Mouse (Mus musculus): ENCODE measurements around the gene Abo.
"Not testable (repeated sequence)": the region's sequence is repeated elsewhere in the genome, so short reads cannot be mapped to it uniquely, and the experiment has no call there.

The Abo gene

DNA sequence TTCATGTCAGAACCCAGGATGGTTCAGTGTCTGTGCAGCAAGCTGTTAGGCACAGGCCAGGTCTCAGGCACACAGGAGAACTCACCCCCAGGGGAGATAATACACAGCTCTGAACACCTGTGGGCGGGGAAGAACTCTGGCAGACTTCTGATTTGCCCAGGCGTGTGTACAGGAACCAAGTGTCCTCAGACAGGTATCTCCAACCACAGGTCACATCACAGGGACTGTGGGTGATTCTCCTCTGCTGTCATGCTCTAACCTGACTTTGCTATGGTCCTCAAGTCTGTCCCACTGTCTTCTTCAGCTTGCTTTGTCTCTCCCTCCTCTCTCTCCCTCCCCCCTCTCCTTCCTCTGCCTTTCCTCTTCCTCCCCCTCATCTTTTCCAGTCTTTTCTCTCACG lies at the start of gene Abo:
Abo (minus strand) TSS at position 101 of the 400 bp plus-strand sequence.
- DNase-seq (ENCODE audit: low spot score), result no peak

DNA sequence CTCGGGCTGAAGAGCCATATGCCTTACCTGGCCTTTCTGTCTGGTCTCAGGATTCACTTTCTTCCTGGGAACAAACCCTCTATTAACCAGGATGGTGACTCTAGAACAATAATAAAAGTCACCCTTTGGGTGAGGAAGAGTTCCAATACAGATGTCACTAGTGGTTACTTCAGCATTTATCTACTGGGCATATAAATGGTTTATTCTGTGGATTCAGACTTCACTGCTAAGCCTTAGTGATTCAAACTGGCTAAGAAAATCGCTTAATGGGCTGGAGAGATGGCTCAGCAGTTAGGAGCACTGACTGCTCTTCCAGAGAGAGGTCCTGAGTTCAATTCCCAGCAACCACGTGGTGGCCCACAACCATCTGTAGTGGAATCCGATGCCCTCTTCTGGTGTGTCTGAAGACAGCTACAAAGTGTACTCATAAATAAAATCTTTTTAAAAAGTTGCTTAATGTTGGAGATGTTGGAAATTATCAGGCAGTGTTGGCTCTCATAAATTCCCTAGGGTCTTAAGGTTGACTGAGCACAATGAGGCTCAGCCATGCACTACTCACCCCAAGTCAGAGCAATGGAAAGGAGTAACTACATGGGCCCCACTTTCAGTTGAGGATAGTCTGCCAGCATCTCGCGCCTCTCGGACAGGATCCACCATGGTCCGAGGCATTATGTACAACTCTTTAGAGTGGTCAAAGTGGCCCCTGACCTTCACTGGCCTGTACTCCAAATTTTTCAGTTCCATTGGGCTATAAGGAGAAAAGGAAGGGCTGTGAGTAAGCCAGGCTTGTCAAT lies 49.6 kb upstream of the Abo start:
- no peak for DNase-seq (ENCODE audit: low spot score)

GRCm38 (mm10) chr2:26913416-26914147 lies 48.8 kb upstream of the Abo start:
- DNase-seq (ENCODE audit: low spot score), result peak; percentile 3

- DNase-seq (ENCODE audit: low spot score), result peak; percentile 3
These were observed 47.5 kb upstream of the Abo start for GRCm38 (mm10) chr2:26912253-26912770.

- peak; percentile 67 for DNase-seq (ENCODE audit: low spot score)
These were observed 46.4 kb upstream of the Abo start for GRCm38 (mm10) chr2:26910994-26911765.

- DNase-seq (ENCODE audit: low spot score), result peak; percentile 100
These were observed 45.6 kb upstream of the Abo start, which contains the start of the genes Med22 and Rpl7a for GRCm38 (mm10) chr2:26910124-26910993. Med22 (minus strand) TSS chr2:26910677. Rpl7a (plus strand) TSS chr2:26910764.

DNA sequence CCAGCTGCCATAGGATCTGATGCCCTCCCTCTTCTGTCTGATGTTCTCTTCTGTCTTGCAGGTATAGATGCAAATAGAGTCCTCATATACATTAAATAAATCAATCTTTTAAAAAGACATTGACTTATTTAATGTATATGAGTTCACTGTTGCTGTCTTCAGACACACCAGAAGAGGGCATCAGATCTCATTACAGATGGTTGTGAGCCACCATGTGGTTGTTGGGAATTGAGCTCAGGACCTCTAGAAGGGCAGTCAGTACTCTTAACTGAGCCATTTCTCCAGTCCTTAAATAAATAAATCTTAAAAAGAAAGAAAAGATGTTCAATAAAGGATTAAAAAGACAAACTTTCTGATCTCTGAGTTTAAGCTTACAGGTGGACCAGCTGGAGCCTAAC lies 44.6 kb upstream of the Abo start:
- no peak for DNase-seq (ENCODE audit: low spot score)

- DNase-seq (ENCODE audit: low spot score), result no peak
These were observed 44.1 kb upstream of the Abo start for GRCm38 (mm10) chr2:26908710-26909386.

DNA sequence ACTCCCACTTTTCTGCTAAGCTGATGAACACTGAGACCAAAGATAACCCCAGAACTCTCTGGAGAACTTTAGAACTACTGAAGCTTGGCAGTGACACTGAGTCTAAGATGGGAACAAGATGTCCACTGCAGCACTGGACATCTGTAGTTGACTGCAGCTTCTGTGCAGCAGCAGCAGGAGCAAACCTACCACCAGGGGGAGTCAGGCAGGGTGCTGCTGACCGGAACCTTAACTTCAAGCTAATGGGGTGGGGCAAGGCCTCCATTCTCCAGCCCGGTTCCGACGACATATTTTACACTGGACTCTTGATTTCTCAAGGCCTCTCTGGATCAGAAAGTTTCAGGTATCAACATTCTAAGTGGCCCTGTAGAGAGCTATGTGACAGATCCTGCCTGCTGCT lies 42.3 kb upstream of the Abo start:
- DNase-seq (ENCODE audit: low spot score), result no peak

DNA sequence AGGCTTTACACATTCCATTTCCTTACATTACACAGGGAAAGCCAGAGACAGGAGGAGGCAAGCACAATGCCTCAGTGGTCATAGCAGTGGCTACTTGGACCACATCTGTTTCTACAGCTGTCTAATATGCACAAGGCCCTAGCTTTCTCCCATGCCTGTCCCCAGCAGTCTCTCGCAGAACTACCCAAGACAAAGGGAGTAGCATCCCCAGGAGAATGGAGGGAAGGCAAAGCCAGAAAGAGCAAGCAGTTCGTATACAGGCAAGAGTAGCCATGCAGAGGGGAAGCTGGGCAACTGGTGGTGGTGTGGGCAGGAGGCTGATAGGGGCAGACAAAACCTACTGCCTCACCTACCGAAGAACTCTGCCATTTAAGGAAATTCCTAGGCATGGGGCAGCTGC lies 41.7 kb upstream of the Abo start:
- DNase-seq (ENCODE audit: low spot score), result no peak

- DNase-seq (ENCODE audit: low spot score), result no peak
These were observed 41.2 kb upstream of the Abo start for GRCm38 (mm10) chr2:26905936-26906335.

DNA sequence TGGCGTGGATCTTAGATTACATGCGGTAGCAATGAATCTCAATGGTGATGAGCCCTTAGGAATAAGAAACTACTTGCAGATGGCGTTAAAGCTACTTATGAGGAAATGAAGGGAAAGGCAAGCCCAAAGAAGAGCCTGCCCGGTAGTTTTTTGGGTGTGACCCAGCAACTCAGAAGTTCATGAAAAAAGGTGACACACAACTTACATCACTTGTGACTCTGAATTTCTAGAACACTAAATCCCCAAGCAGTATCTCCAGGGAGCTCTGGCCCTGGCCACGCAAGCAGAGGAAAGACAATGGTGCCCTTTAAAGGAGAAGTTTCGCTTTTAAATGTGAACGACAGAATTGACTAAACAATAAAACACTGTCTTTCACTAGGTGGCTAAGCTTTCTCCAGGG lies 38.5 kb upstream of the Abo start:
- no peak for DNase-seq (ENCODE audit: low spot score)

- DNase-seq (ENCODE audit: low spot score), result peak; percentile 96
These were observed 37.9 kb upstream of the Abo start, which contains the start of gene Surf6 for GRCm38 (mm10) chr2:26902467-26903220. Surf6 (minus strand) TSS chr2:26902879.

DNA sequence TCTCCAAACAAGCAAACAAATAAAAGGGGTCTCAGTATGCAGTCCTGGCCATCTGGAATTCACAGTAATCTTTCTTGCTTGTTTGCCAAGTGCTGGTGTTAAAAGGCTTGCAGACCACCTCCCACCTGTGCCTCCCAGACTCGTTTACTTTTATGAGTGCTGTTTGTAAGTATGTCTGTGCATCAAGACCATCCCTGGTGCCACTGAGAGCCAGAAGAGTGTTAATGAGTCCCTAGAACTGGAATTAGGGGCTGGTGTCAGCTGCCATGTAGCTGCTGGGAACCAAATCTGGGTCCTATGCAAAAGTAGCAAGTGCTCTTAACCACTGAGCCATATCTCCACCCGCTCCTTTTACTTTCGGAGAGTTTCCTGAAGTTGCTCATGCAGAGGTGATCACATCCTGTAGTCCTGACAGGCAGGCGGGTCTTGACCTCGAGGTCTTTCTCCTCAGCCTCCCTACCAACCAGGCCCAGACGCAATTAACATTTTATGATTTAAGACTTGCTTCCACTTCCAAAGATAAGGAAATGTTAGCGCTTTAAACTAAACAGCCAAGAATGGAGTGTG lies 37.1 kb upstream of the Abo start:
- no peak for DNase-seq (ENCODE audit: low spot score)

DNA sequence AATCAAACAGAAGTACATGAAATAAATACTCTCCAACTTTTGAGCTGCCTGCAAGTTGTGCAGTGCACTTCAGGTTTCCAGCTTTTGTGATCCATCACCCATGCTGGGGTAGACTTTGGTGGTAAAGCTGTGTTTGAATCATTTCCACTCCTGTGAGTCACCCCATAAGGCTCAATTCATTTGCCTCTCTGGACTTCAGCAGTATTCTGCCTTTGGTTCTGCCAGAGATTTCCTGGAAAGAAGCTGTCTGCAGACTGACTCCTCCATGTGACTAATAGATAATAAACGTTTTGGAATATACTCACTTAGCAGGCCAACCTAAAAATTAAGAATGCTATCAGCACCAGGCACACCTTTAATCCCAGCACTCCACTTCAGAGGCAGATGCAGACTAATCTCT lies 36.0 kb upstream of the Abo start:
- DNase-seq (ENCODE audit: low spot score), result no peak

GRCm38 (mm10) chr2:26895898-26896297 lies 31.1 kb upstream of the Abo start:
- DNase-seq (ENCODE audit: low spot score), result no peak

DNA sequence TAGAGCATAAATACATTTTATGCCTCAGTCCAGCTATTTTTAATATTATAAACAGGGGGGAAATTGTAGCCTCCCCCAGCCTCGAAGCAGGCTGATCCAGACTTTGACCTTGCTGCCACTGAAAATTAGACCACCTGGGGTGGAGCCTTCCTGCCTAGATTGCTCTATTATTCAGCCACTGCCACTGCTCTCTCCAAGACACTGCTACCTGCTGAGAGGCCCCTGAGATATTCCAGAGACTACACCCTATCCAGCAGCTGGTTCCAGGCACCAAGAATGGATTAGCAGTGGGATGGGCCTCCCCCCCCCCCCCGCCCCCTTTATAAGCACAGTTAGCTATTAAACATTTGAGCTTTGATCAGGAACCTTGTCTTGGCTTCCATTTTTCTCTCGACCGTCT lies 21.4 kb upstream of the Abo start:
- not testable (repeated sequence) for DNase-seq (ENCODE audit: low spot score)

- DNase-seq (ENCODE audit: low spot score), result not testable (repeated sequence)
These were observed 20.8 kb upstream of the Abo start for GRCm38 (mm10) chr2:26885541-26885940.

DNA sequence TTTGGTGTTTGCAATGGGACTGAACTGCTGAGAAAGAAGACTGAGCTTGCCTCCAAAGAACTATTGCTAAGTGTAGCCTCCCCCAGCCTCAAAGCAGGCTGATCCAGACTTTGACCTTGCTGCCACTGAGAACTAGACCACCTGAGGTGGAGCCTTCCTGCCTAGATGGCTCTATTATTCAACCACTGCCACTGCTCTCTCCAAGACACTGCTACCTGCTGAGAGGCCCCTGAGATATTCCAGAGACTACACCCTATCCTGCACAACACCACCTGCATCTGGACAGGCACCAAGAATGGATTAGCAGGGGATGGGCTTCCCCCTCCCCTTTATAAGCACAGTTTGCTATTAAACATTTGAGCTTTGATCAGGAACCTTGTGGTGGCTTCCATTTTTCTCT lies 13.8 kb upstream of the Abo start:
- no peak for DNase-seq (ENCODE audit: low spot score)

DNA sequence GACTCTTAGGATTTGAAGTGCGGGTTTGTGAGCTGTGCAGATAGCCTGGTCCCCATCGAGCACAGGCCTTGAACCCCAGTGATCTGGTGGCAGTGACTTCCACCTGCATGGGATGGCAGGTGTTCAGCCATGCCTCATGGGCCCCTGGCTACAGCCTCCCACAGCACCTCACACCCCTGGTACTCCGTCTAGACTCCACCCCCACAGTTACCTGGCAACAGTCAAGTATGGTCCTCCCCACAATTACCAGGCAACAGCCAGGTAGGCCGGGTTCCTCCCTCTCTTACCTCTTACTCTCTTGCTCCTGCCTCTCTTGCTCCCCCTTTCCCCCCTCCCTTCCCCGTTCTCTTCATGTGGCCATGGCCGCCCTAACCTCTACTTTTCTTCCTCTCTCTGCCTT lies 5.9 kb upstream of the Abo start:
- DNase-seq (ENCODE audit: low spot score), result no peak
